Mouse (Mus musculus) cerebellum, adult 9-10 months (tissue): Measurements from ENCODE around the gene Cpne4.
A peak's percentile ranks its signal among the peaks of the same experiment; 100 is the strongest.

Source experiments
- DNase-seq: peaks from one replicate; pipeline ENCODE4 v3.0.0; 2022

Cpne4 gene

GRCm38 (mm10) chr9:104693145-104693544 lies 146.1 kb downstream of the Cpne4 start:
- peak; percentile 1 for DNase-seq

- DNase-seq, result peak; percentile 2
These were observed 163.7 kb downstream of the Cpne4 start for GRCm38 (mm10) chr9:104710831-104711230.

GRCm38 (mm10) chr9:104725311-104725710 lies 178.2 kb downstream of the Cpne4 start:
- DNase-seq, result peak; percentile 59

GRCm38 (mm10) chr9:104742661-104743380 lies 195.7 kb downstream of the Cpne4 start:
- DNase-seq, result no peak

- no peak for DNase-seq
These were observed 208.4 kb downstream of the Cpne4 start for GRCm38 (mm10) chr9:104755519-104755918.

GRCm38 (mm10) chr9:104760031-104760430 lies 212.9 kb downstream of the Cpne4 start:
- DNase-seq, result no peak

GRCm38 (mm10) chr9:104776198-104776815 lies 229.2 kb downstream of the Cpne4 start:
- DNase-seq, result no peak

- no peak for DNase-seq
These were observed 230.0 kb downstream of the Cpne4 start for GRCm38 (mm10) chr9:104777135-104777534.

- DNase-seq, result no peak
These were observed 230.7 kb downstream of the Cpne4 start for GRCm38 (mm10) chr9:104777780-104778179.

GRCm38 (mm10) chr9:104796601-104797000 lies 249.5 kb downstream of the Cpne4 start:
- DNase-seq, result no peak

GRCm38 (mm10) chr9:104804776-104805175 lies 257.7 kb downstream of the Cpne4 start:
- DNase-seq, result no peak

GRCm38 (mm10) chr9:104814681-104815080 lies 267.6 kb downstream of the Cpne4 start:
- no peak for DNase-seq

- no peak for DNase-seq
These were observed 281.6 kb downstream of the Cpne4 start for GRCm38 (mm10) chr9:104828646-104829045.

GRCm38 (mm10) chr9:104832934-104833539 lies 286.0 kb downstream of the Cpne4 start:
- no peak for DNase-seq

- no peak for DNase-seq
These were observed 290.8 kb downstream of the Cpne4 start for GRCm38 (mm10) chr9:104837931-104838330.

- no peak for DNase-seq
These were observed 294.2 kb downstream of the Cpne4 start for GRCm38 (mm10) chr9:104841278-104841677.

- no peak for DNase-seq
These were observed 298.3 kb downstream of the Cpne4 start for GRCm38 (mm10) chr9:104845226-104845930.

GRCm38 (mm10) chr9:104853701-104854100 lies 306.6 kb downstream of the Cpne4 start:
- no peak for DNase-seq

GRCm38 (mm10) chr9:104854245-104854921 lies 307.3 kb downstream of the Cpne4 start:
- DNase-seq, result no peak

GRCm38 (mm10) chr9:104865830-104866229 lies 318.7 kb downstream of the Cpne4 start:
- DNase-seq, result no peak

- no peak for DNase-seq
These were observed 325.5 kb downstream of the Cpne4 start for GRCm38 (mm10) chr9:104872586-104872985.

GRCm38 (mm10) chr9:104874157-104874556 lies 327.1 kb downstream of the Cpne4 start:
- DNase-seq, result no peak

GRCm38 (mm10) chr9:104877014-104877413 lies 329.9 kb downstream of the Cpne4 start:
- no peak for DNase-seq
